Comparison of ENCODE assay signal across 9 mouse cellular contexts in genomic region chr6:29270961-29271360, GRCm38 (mm10). TPM values are rescaled to one million over a fixed set of nuclear protein-coding genes. Genes with fewer than 3 reads are reported as not detected.
DNase-seq lines count a peak whose midpoint lies in the region; ATAC-seq lines count a peak whose summit lies in the region.
"Had no signal": no experiment of that assay in that cellular context is flagged by ENCODE, and none has a peak within 500 bp of the region (broad histone marks: within the 10 kb centered on the region; RNA-seq: fewer than 3 reads in every experiment).

No protein-coding gene starts in this region.

- WGBS in heart, embryonic 13.5 days = 6% methylated on average over 8 of the region's 8 CpGs
- 2% methylated on average over 8 of the region's 8 CpGs for WGBS in liver, embryonic 12.5 days (ENCODE audit: insufficient replicate concordance)

- ATAC-seq in heart, embryonic 13.5 days (ENCODE audit: extremely low read depth, insufficient number of reproducible peaks, low FRiP score, low TSS enrichment) = no peak
- ATAC-seq in liver, embryonic 12.5 days = no peak

- peak overlapping the region; percentile 52; the same call in 1 of the 2 replicates for H3K9ac ChIP-seq in heart, embryonic 13.5 days
- 0 out of 2 replicates have a peak overlapping the region, but pooled peaks have one; percentile 22 for H3K9ac ChIP-seq in liver, embryonic 12.5 days

- peaks cover 15% of the 10 kb centered on the region for H3K36me3 ChIP-seq in heart, embryonic 13.5 days
- peaks cover 19% of the 10 kb centered on the region for H3K36me3 ChIP-seq in liver, embryonic 12.5 days

- H3K4me1 ChIP-seq in heart, embryonic 13.5 days = peaks cover 20% of the 10 kb centered on the region
- H3K4me1 ChIP-seq in liver, embryonic 12.5 days = peaks cover 22% of the 10 kb centered on the region

- no peaks in the 10 kb centered on the region for H3K9me3 ChIP-seq in heart, embryonic 13.5 days
- no peaks in the 10 kb centered on the region for H3K9me3 ChIP-seq in liver, embryonic 12.5 days (replicated peaks)

- peak overlapping the region; percentile 13; the same call in 1 of the 2 replicates for H3K4me3 ChIP-seq in heart, embryonic 13.5 days
- H3K4me3 ChIP-seq in liver, embryonic 12.5 days = peak overlapping the region; percentile 27

- no peaks in the 10 kb centered on the region for H3K27me3 ChIP-seq in heart, embryonic 13.5 days (replicated peaks)
- peaks cover 13% of the 10 kb centered on the region; the same call in 1 of the 2 replicates for H3K27me3 ChIP-seq in liver, embryonic 12.5 days (replicated peaks)

- H3K4me2 ChIP-seq in heart, embryonic 13.5 days = peak overlapping the region; percentile 56
- peak overlapping the region; percentile 49 for H3K4me2 ChIP-seq in liver, embryonic 12.5 days

- DNase-seq in spleen, postnatal 36 days (ENCODE audit: low spot score in 2 of 2) = peak; percentile 48 to 56
- no peak for DNase-seq in spleen, adult 12 weeks (ENCODE audit: low spot score)
- peak; percentile 53 for DNase-seq in thymus, postnatal 14 days
- DNase-seq in cerebellum, adult 9-11 months = no peak
- no peak for DNase-seq in cerebellum, adult 18-20 months
- no peak for DNase-seq in cerebellum, postnatal 14 days

- no peak overlapping the region for H3K27ac ChIP-seq in heart, embryonic 13.5 days (replicated peaks)
- peak overlapping the region; percentile 56; the same call in 1 of the 2 replicates for H3K27ac ChIP-seq in liver, embryonic 12.5 days
- H3K27ac ChIP-seq: macrophage had no signal

RNA-seq across cellular contexts. Expression of gene Hilpda, which starts 1.3 kb away (rescaled TPM):
- 23.0 and 28.0 TPM in 2 replicates for polyA plus RNA-seq in heart, embryonic 13.5 days (2015; fragmentation: Nextera tagmentation; extraction: Ambion mirVana)
- polyA plus RNA-seq in liver, embryonic 12.5 days (2016; fragmentation: Nextera tagmentation; extraction: Ambion mirVana) = 19.1 and 20.0 TPM in 2 replicates

RNA-seq across cellular contexts. Expression of gene Fam71f2, which starts 8.4 kb away (rescaled TPM):
- 0.23 TPM in 1 of 2 replicates, not detected in the other for polyA plus RNA-seq in heart, embryonic 13.5 days (2015; fragmentation: Nextera tagmentation; extraction: Ambion mirVana)
- 0.20 and 0.31 TPM in 2 replicates for polyA plus RNA-seq in liver, embryonic 12.5 days (2016; fragmentation: Nextera tagmentation; extraction: Ambion mirVana)
- polyA plus RNA-seq: macrophage had no signal

RNA-seq across cellular contexts. Expression of gene Fam71f1, which starts 48.0 kb away (rescaled TPM):
- 0.21 and 0.32 TPM in 2 replicates for polyA plus RNA-seq in heart, embryonic 13.5 days (2015; fragmentation: Nextera tagmentation; extraction: Ambion mirVana)
- polyA plus RNA-seq in liver, embryonic 12.5 days (2016; fragmentation: Nextera tagmentation; extraction: Ambion mirVana) = not detected in 2 replicates
- polyA plus RNA-seq: macrophage had no signal

RNA-seq across cellular contexts. Expression of gene Impdh1, which starts 54.8 kb away (rescaled TPM):
- 34.7 and 36.6 TPM in 2 replicates for polyA plus RNA-seq in heart, embryonic 13.5 days (2015; fragmentation: Nextera tagmentation; extraction: Ambion mirVana)
- polyA plus RNA-seq in liver, embryonic 12.5 days (2016; fragmentation: Nextera tagmentation; extraction: Ambion mirVana) = 13.7 and 14.3 TPM in 2 replicates

Comparison
In these comparisons a context has a peak if more than half of its experiments do, and no peak if none do; other contexts are left out.
1. DNase-seq: peak in spleen, postnatal 36 days (2 of 2) and thymus, postnatal 14 days (single experiment); none in spleen, adult 12 weeks (single experiment), cerebellum, adult 9-11 months (single experiment), cerebellum, adult 18-20 months (0 of 2) and cerebellum, postnatal 14 days (0 of 2).